Mouse (Mus musculus) v-Abl transformed pro-B cells (cell line): ENCODE measurements around the gene Sigmar1.
"Not testable (repeated sequence)": the region's sequence is repeated elsewhere in the genome, so short reads cannot be mapped to it uniquely, and the experiment has no call there.

Source experiments
- in situ Hi-C, 2 experiments: fragments of 400-800 bp; cut with MboI; formaldehyde crosslinking; loops; one replicate each; pipeline ENCODE4 v1.15.1; 2025; ENCODE audit not compliant: unreplicated experiment in 2 of 2

Gene Sigmar1

GRCm38 (mm10) chr4:41690014-41690413 lies 65.9 kb downstream of the Sigmar1 start:
- in situ Hi-C loops = not testable (repeated sequence)

DNA sequence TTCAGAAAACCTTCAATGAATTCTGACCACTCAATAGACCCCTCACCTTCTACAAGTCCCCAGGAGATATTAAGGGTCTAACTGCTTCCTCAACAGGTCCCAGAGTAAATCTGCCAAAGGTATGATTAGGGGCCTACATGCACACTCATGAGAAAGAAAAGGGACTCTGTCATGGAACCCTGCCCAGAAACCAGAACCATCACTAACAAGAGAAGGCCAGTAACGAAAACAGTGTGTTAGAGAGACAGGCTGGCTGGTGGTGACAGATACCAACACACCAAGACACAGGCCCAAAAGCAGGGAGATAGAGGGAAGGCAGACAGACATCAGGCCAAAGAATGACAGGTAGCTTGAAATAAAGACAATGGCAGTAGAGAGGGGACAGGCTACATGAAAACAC lies 67.4 kb downstream of the Sigmar1 start:
- in situ Hi-C loops = not testable (repeated sequence)
